Mouse (Mus musculus) CH12.LX (cell line): ENCODE measurements at regions not wholly inside any gene's neighbourhood (a gene's known extent, or its start where the extent isn't known, plus 50 kb on each side); places are given as distances from the start of the nearest gene placed in this dataset.

Source experiments
- DNase-seq: peaks from one replicate; pipeline ENCODE4 v3.0.0-alpha.2; 2013; ENCODE audit errors: extremely low read depth
- H3K27ac ChIP-seq: 2 replicates; pipeline ENCODE4 v1.5.1; 2012; ENCODE audit warnings: low read depth, mild to moderate bottlenecking, control low read depth, moderate library complexity; ENCODE audit not compliant: insufficient read depth
- H3K27me3 ChIP-seq: replicated peaks from 2 replicates; pipeline ENCODE3; 2012; ENCODE audit warnings: inconsistent platforms
- H3K36me3 ChIP-seq, 2 experiments: replicated peaks in 1 of 2; 2 replicates each; pipeline versions ENCODE3 to v1.6.1; 2012; ENCODE audit warnings: inconsistent platforms in 1 of 2, low read length in 1 of 2, mild to moderate bottlenecking in 1 of 2, mixed read lengths in 1 of 2, moderate library complexity in 1 of 2; ENCODE audit not compliant: control insufficient read depth in 1 of 2, insufficient read depth in 1 of 2
- H3K4me1 ChIP-seq, 2 experiments: 2 replicates each; pipeline ENCODE4 v1.6.1; 2012; ENCODE audit warnings: inconsistent platforms in 1 of 2, moderate library complexity in 1 of 2; ENCODE audit not compliant: insufficient read depth in 2 of 2, control insufficient read depth in 1 of 2
- H3K4me2 ChIP-seq: 2 replicates; pipeline ENCODE4 v1.6.1; 2012; ENCODE audit warnings: low read depth, mild to moderate bottlenecking, control low read depth; ENCODE audit not compliant: poor library complexity, insufficient read depth, severe bottlenecking
- H3K4me3 ChIP-seq, 3 experiments: fragments of 150-350 bp in 1 of 3; sonication (generic) in 1 of 3; replicated peaks in 1 of 3; 2 replicates each; pipeline versions ENCODE3 to v1.5.1; 2011 to 2012; ENCODE audit warnings: low read depth in 2 of 3, low read length in 2 of 3, mild to moderate bottlenecking in 2 of 3, moderate library complexity in 2 of 3, control low read depth in 1 of 3, improper control_type of control experiment in 1 of 3, inconsistent platforms in 1 of 3, mixed read lengths in 1 of 3; ENCODE audit not compliant: poor library complexity in 1 of 3
- H3K79me2 ChIP-seq: replicated peaks from 2 replicates; pipeline ENCODE4 v1.6.1; 2012; ENCODE audit warnings: mild to moderate bottlenecking, moderate library complexity; ENCODE audit not compliant: control insufficient read depth, poor library complexity, insufficient read depth, severe bottlenecking; ENCODE audit errors: extremely low read depth
- H3K9ac ChIP-seq: 2 replicates; pipeline ENCODE4 v1.6.1; 2012; ENCODE audit warnings: low read depth, mild to moderate bottlenecking, control low read depth, moderate library complexity; ENCODE audit not compliant: insufficient read depth
- H3K9me3 ChIP-seq: replicated peaks from 2 replicates; pipeline ENCODE3; 2012; ENCODE audit warnings: low read length, inconsistent platforms, mixed read lengths
- BHLHE40 ChIP-seq: IDR thresholded peaks from 2 replicates; pipeline ENCODE4 v1.6.1; 2011; ENCODE audit warnings: mild to moderate bottlenecking, low read depth, low read length, improper control_type of control experiment
- CHD1 ChIP-seq: IDR thresholded peaks from 2 replicates; pipeline ENCODE4 v1.6.1; 2012; ENCODE audit warnings: low read depth, low read length, improper control_type of control experiment, inconsistent platforms
- CTCF ChIP-seq, 2 experiments: IDR thresholded peaks in 1 of 2; conservative IDR thresholded peaks in 1 of 2; 2 replicates each; pipeline ENCODE4 v1.5.1; 2011 to 2012; ENCODE audit warnings: low read depth in 2 of 2, low read length in 2 of 2, improper control_type of control experiment in 1 of 2, inconsistent platforms in 1 of 2, mild to moderate bottlenecking in 1 of 2, moderate library complexity in 1 of 2
- E2F4 ChIP-seq: IDR thresholded peaks from 2 replicates; pipeline ENCODE4 v1.6.1; 2011; ENCODE audit warnings: low read depth, low read length, improper control_type of control experiment; ENCODE audit not compliant: insufficient replicate concordance
- ELF1 ChIP-seq: IDR thresholded peaks from 2 replicates; pipeline ENCODE4 v1.6.1; 2014; ENCODE audit warnings: low read depth, mild to moderate bottlenecking, inconsistent platforms, low read length, improper control_type of control experiment
- EP300 ChIP-seq: IDR thresholded peaks from 2 replicates; pipeline ENCODE4 v1.6.1; 2011; ENCODE audit warnings: low read length, improper control_type of control experiment
- HCFC1 ChIP-seq: IDR thresholded peaks from 2 replicates; pipeline ENCODE4 v1.6.1; 2012; ENCODE audit warnings: low read depth, mild to moderate bottlenecking, inconsistent platforms, low read length, improper control_type of control experiment
- IRF4 ChIP-seq: IDR thresholded peaks from 2 replicates; pipeline ENCODE4 v1.6.1; 2014; ENCODE audit warnings: low read depth, mild to moderate bottlenecking, inconsistent platforms, low read length, improper control_type of control experiment
- JUN ChIP-seq: IDR thresholded peaks from 2 replicates; pipeline ENCODE4 v1.6.1; 2011; ENCODE audit warnings: low read depth, mild to moderate bottlenecking, low read length, improper control_type of control experiment, moderate library complexity; ENCODE audit not compliant: insufficient read depth
- KAT2A ChIP-seq: IDR thresholded peaks from 2 replicates; pipeline ENCODE4 v1.6.1; 2012; ENCODE audit warnings: low read length, improper control_type of control experiment, inconsistent platforms; ENCODE audit not compliant: insufficient replicate concordance
- MAFK ChIP-seq: IDR thresholded peaks from 2 replicates; pipeline ENCODE4 v1.6.1; 2011; ENCODE audit warnings: low read length, improper control_type of control experiment; ENCODE audit not compliant: insufficient replicate concordance
- MAZ ChIP-seq: IDR thresholded peaks from 2 replicates; pipeline ENCODE4 v1.6.1; 2012; ENCODE audit warnings: low read depth, mild to moderate bottlenecking, inconsistent platforms, low read length, improper control_type of control experiment, moderate library complexity
- MEF2A ChIP-seq: IDR thresholded peaks from 2 replicates; pipeline ENCODE4 v1.6.1; 2014; ENCODE audit warnings: low read depth, mild to moderate bottlenecking, inconsistent platforms, low read length, improper control_type of control experiment, borderline replicate concordance
- MYC ChIP-seq: IDR thresholded peaks from 2 replicates; pipeline ENCODE4 v1.6.1; 2011; ENCODE audit warnings: low read depth, mild to moderate bottlenecking, improper control_type of control experiment, low read length
- NRF1 ChIP-seq: IDR thresholded peaks from 2 replicates; pipeline ENCODE4 v1.6.1; 2014; ENCODE audit warnings: low read depth, mild to moderate bottlenecking, inconsistent platforms, low read length, improper control_type of control experiment, moderate library complexity
- PAX5 ChIP-seq: IDR thresholded peaks from 2 replicates; pipeline ENCODE4 v1.6.1; 2012; ENCODE audit warnings: low read length, inconsistent platforms, mixed read lengths
- POLR2A ChIP-seq: IDR thresholded peaks from 2 replicates; pipeline ENCODE4 v1.6.1; 2011; ENCODE audit warnings: low read depth, mild to moderate bottlenecking, improper control_type of control experiment, low read length
- RCOR1 ChIP-seq: conservative IDR thresholded peaks from 2 replicates; pipeline ENCODE4 v1.6.1; 2012; ENCODE audit warnings: low read depth, mild to moderate bottlenecking, inconsistent platforms, low read length, improper control_type of control experiment
- SIN3A ChIP-seq: IDR thresholded peaks from 2 replicates; pipeline ENCODE4 v1.6.1; 2012; ENCODE audit warnings: low read length, improper control_type of control experiment, inconsistent platforms
- SMC3 ChIP-seq: IDR thresholded peaks from 2 replicates; pipeline ENCODE4 v1.6.1; 2011; ENCODE audit warnings: low read depth, low read length, improper control_type of control experiment
- TBP ChIP-seq: conservative IDR thresholded peaks from 2 replicates; pipeline ENCODE4 v1.6.1; 2011; ENCODE audit warnings: low read depth, low read length, improper control_type of control experiment
- TCF12 ChIP-seq: IDR thresholded peaks from 2 replicates; pipeline ENCODE4 v1.6.1; 2014; ENCODE audit warnings: low read depth, mild to moderate bottlenecking, inconsistent platforms, low read length, improper control_type of control experiment
- USF2 ChIP-seq: conservative IDR thresholded peaks from 2 replicates; pipeline ENCODE4 v1.6.1; 2011; ENCODE audit warnings: low read depth, low read length, improper control_type of control experiment
- ZC3H11A ChIP-seq: IDR thresholded peaks from 2 replicates; pipeline ENCODE4 v1.6.1; 2012; ENCODE audit warnings: low read depth, mild to moderate bottlenecking, inconsistent platforms, low read length, improper control_type of control experiment
- dilution Hi-C: fragments of 300-500 bp; cut with MboI; formaldehyde crosslinking; loops from 2 replicates; pipeline ENCODE4 v1.14.3; 2020; ENCODE audit warnings: low sequenced_read_pairs; ENCODE audit not compliant: extremely low pct_unique_long_range_greater_than_20kb, extremely low pct_ligation_motif_present
- in situ Hi-C: fragments of 300-500 bp; cut with MboI; formaldehyde crosslinking; loops from 3 replicates; pipeline ENCODE4 v1.14.3; 2019; ENCODE audit warnings: low sequenced_read_pairs, low pct_ligation_motif_present, low pct_unique_long_range_greater_than_20kb, mixed read lengths

DNA sequence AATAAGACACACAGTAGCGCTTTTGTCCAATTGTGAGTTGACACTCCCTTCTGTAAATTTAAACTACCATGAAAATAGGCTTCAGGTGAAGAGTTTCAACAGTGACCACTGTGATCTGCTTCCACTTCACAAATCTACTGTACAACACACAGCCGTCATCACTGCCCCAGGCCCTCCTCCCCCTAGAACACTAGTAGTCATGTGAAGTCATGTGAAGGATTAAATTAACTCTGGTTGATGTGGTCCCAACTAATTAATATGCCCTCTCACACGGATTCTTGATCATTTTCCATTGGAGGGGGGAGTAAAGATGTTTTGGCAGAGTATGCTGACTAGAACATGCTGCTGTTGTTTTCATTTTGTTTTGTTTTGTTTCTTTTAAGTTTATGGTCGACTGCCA is 316.2 kb upstream of the Cdh18 start:
- H3K79me2 ChIP-seq: no peaks in the 10 kb centered on the region
- H3K36me3 ChIP-seq: no peaks in the 10 kb centered on the region
- peaks cover 40% of the 10 kb centered on the region for H3K9me3 ChIP-seq
- TF ChIP-seq CHD1 (no peak), E2F4 (no peak), TCF12 (no peak), MAZ (no peak), HCFC1 (no peak), RCOR1 (no peak), CTCF (conservative IDR thresholded peaks at IDR 0.05 in 1 of 2, IDR thresholded peaks at IDR 0.05 in 1 of 2; ENCODE audit: low read depth in 2 of 2, low read length in 2 of 2) (no peak), KAT2A (no peak), BHLHE40 (no peak), TBP (no peak), SIN3A (no peak), PAX5 (no peak), SMC3 (no peak), EP300 (no peak), IRF4 (no peak), MYC (no peak), ZC3H11A (no peak), MAFK (no peak), JUN (no peak), NRF1 (no peak)
- no peak overlapping the region for H3K27ac ChIP-seq
- dilution Hi-C loops: no loop called here
- no peak overlapping the region for H3K4me3 ChIP-seq
- no peak overlapping the region for H3K9ac ChIP-seq
- no peaks in the 10 kb centered on the region for H3K4me1 ChIP-seq
- in situ Hi-C loops: no loop called here
- no peaks in the 10 kb centered on the region for H3K27me3 ChIP-seq
- DNase-seq: no peak
- H3K4me2 ChIP-seq: no peak overlapping the region

DNA sequence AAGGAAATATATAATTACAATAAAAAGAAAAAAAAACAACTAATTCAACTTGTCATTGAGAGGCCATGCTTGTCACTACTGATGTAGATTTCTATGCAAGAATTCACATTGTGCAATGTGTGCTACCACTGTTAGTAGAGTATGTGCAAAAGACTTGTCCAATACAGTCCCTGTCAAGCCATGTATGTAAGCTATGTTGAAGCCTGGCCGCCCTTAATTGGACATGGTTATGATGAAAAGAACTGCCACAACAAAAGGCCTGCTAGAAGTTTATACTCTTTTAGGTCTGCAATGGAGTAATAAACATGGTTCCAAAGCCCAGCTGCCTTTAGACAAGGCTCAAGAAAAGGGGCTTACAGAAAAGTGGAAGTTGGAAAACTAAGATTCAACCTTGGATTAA is 267.9 kb upstream of the Cdh18 start:
- no peak overlapping the region for H3K4me3 ChIP-seq
- TF ChIP-seq ZC3H11A (no peak), TCF12 (no peak), ELF1 (no peak), MEF2A (no peak), E2F4 (no peak), USF2 (no peak), EP300 (no peak), KAT2A (no peak), SMC3 (no peak), POLR2A (no peak), HCFC1 (no peak), TBP (no peak)
- DNase-seq: no peak
- H3K4me2 ChIP-seq: no peak overlapping the region
- H3K9ac ChIP-seq: no peak overlapping the region
- H3K9me3 ChIP-seq: peaks cover 9% of the 10 kb centered on the region
- H3K79me2 ChIP-seq: no peaks in the 10 kb centered on the region
- H3K36me3 ChIP-seq: no peaks in the 10 kb centered on the region
- no peak overlapping the region for H3K27ac ChIP-seq
- no peaks in the 10 kb centered on the region for H3K4me1 ChIP-seq
- dilution Hi-C loops: no loop called here
- in situ Hi-C loops: no loop called here
- no peaks in the 10 kb centered on the region for H3K27me3 ChIP-seq
